Mouse (Mus musculus): ENCODE data around the gene Nrg3.
"Not testable (repeated sequence)": the region's sequence is repeated elsewhere in the genome, so short reads cannot be mapped to it uniquely, and the experiment has no call there.

Nrg3 gene

GRCm38 (mm10) chr14:39211472-39211871 lies 261.4 kb downstream of the Nrg3 start:
- DNase-seq (ENCODE audit: low read depth, low spot score): no peak

GRCm38 (mm10) chr14:39191946-39192345 lies 280.9 kb downstream of the Nrg3 start:
- no peak for DNase-seq (ENCODE audit: low read depth, low spot score)

GRCm38 (mm10) chr14:39173709-39174108 lies 299.2 kb downstream of the Nrg3 start:
- no peak for DNase-seq (ENCODE audit: low read depth, low spot score)

- DNase-seq (ENCODE audit: low read depth, low spot score): no peak
Observed at GRCm38 (mm10) chr14:39160140-39160539, 312.7 kb downstream of the Nrg3 start.

GRCm38 (mm10) chr14:39155462-39155861 lies 317.4 kb downstream of the Nrg3 start:
- DNase-seq (ENCODE audit: low read depth, low spot score): no peak

GRCm38 (mm10) chr14:39129766-39130165 lies 343.1 kb downstream of the Nrg3 start:
- no peak for DNase-seq (ENCODE audit: low read depth, low spot score)

- no peak for DNase-seq (ENCODE audit: low read depth, low spot score)
Observed at GRCm38 (mm10) chr14:39117977-39118376, 354.9 kb downstream of the Nrg3 start.

GRCm38 (mm10) chr14:39116522-39117231 lies 356.2 kb downstream of the Nrg3 start:
- DNase-seq (ENCODE audit: low read depth, low spot score): not testable (repeated sequence)

GRCm38 (mm10) chr14:39109566-39109965 lies 363.3 kb downstream of the Nrg3 start:
- no peak for DNase-seq (ENCODE audit: low read depth, low spot score)

- DNase-seq (ENCODE audit: low read depth, low spot score): no peak
Observed at GRCm38 (mm10) chr14:39106776-39107175, 366.1 kb downstream of the Nrg3 start.

- no peak for DNase-seq (ENCODE audit: low read depth, low spot score)
Observed at GRCm38 (mm10) chr14:39095219-39095618, 377.7 kb downstream of the Nrg3 start.

- DNase-seq (ENCODE audit: low read depth, low spot score): no peak
Observed at GRCm38 (mm10) chr14:39079461-39079860, 393.4 kb downstream of the Nrg3 start.

GRCm38 (mm10) chr14:39051542-39051941 lies 421.3 kb downstream of the Nrg3 start:
- no peak for DNase-seq (ENCODE audit: low read depth, low spot score)

GRCm38 (mm10) chr14:39049021-39049420 lies 423.9 kb downstream of the Nrg3 start:
- no peak for DNase-seq (ENCODE audit: low read depth, low spot score)

- no peak for DNase-seq (ENCODE audit: low read depth, low spot score)
Observed at GRCm38 (mm10) chr14:39044290-39044689, 428.6 kb downstream of the Nrg3 start.

- DNase-seq (ENCODE audit: low read depth, low spot score): peak; percentile 37
Observed at GRCm38 (mm10) chr14:39043793-39044192, 429.1 kb downstream of the Nrg3 start.

- no peak for DNase-seq (ENCODE audit: low read depth, low spot score)
Observed at GRCm38 (mm10) chr14:39043384-39043783, 429.5 kb downstream of the Nrg3 start.

GRCm38 (mm10) chr14:39039046-39039445 lies 433.8 kb downstream of the Nrg3 start:
- DNase-seq (ENCODE audit: low read depth, low spot score): no peak

GRCm38 (mm10) chr14:39034482-39034881 lies 438.4 kb downstream of the Nrg3 start:
- no peak for DNase-seq (ENCODE audit: low read depth, low spot score)

- DNase-seq (ENCODE audit: low read depth, low spot score): no peak
Observed at GRCm38 (mm10) chr14:39023065-39023464, 449.8 kb downstream of the Nrg3 start.

- DNase-seq (ENCODE audit: low read depth, low spot score): no peak
Observed at GRCm38 (mm10) chr14:39014126-39014525, 458.8 kb downstream of the Nrg3 start.

- no peak for DNase-seq (ENCODE audit: low read depth, low spot score)
Observed at GRCm38 (mm10) chr14:38997843-38998242, 475.0 kb downstream of the Nrg3 start.

GRCm38 (mm10) chr14:38992574-38992866 lies 480.4 kb downstream of the Nrg3 start:
- no peak for DNase-seq (ENCODE audit: low read depth, low spot score)
